Mouse (Mus musculus) gastrocnemius, adult 2 months (tissue): ENCODE measurements at regions not wholly inside any gene's neighbourhood (a gene's known extent, or its start where the extent isn't known, plus 50 kb on each side); places are given as distances from the start of the nearest gene placed in this dataset.
A peak's percentile ranks its signal among the peaks of the same experiment; 100 is the strongest.

Experiments
- DNase-seq: peaks from one replicate; pipeline ENCODE4 v3.0.0; 2022
- H3K27ac ChIP-seq: fragments of 200-600 bp; 2 replicates; pipeline ENCODE4 v1.8.1; 2022; ENCODE audit warnings: mild to moderate bottlenecking
- H3K4me3 ChIP-seq: fragments of 200-600 bp; 2 replicates; pipeline ENCODE4 v1.8.1; 2022; ENCODE audit warnings: mild to moderate bottlenecking, moderate library complexity
- CTCF ChIP-seq: fragments of 200-600 bp; IDR thresholded peaks from 2 replicates; pipeline ENCODE4 v1.8.1; 2022; ENCODE audit warnings: antibody characterized with exemption, mild to moderate bottlenecking, moderate library complexity
- intact Hi-C: fragments of 180-260 bp; cut with DNase I; formaldehyde crosslinking; loops from one replicate; pipeline ENCODE4 v1.15.1; 2025

DNA sequence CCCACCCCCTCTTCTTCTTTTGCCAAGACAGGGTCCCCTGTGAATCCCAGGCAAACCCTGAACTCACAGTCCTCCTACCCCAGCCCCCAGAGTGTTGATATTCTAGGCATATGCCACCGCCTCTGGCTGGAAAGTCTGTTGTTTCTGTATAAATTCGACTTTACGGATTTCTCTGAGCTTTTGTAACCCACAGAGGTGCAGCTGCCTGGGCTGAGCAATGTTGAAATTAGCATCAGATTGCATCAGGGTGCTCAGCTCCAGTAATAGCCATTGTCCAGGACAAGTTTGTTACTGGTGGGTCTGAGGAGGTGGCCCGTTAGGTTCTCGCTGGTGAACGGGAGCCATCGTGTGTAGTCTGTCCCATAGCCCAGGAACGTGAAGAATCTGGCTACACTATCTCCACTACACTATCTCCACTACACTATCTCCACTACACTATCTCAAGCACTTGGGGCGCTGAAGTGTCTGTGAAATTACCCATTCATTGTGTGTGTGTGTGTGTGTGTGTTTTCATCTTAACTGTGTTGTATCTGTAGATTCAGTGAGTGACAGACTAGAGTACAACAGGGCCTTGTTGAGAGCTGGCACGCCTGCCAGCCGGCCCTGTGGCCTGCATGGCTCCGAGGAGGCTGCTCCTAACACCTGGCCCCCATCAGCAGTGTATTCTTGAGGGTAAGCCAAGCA, 92.4 kb upstream of the Hnrnpk start:
- no peak for TF ChIP-seq CTCF
- intact Hi-C loops: no loop called here
- no peak for DNase-seq
- H3K27ac ChIP-seq: no peak overlapping the region; the same call in 1 of the 2 replicates
- H3K4me3 ChIP-seq: no peak overlapping the region

DNA sequence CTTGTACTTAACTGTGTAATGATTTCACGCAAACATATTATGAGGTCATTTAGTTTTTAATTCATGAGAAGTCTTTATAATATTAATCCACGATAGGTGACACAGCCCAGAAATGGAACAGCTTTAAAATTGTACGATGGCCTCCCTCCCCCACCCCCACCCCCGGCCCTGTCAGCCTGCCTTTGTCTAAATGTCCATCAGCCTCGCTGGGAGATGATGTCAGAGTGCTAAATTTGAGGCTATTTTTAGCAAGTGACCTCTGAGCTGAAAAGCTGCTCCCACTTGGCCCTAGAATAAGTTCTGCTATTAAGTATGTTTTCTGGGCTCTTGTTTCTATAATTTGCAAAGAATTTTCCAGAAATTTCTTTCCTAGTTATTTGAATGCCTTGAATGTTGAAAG, 91.6 kb upstream of the Hnrnpk start:
- DNase-seq: no peak
- intact Hi-C loops: no loop called here
- Histone ChIP-seq H3K4me3 (no peak overlapping the region), H3K27ac (no peak overlapping the region; the same call in 1 of the 2 replicates)
- TF ChIP-seq CTCF: no peak

DNA sequence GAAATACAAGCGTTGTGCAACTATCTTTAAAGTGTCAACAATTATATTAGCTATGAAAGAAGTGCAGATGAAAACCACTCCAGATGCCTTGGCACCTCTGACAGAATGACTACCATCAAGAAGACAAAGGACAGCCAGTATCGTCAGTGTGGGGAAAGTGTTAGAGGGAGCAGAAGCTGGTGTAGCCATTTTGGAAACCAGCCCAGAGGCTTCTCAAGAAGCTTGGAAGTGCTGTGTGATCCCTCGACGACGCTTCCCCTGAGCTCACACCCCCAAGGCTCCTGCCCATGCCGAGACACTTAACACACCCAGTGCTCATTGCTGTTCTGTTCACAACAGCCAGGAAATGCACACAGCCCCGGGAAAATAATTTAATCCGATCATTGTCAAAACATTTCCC, 87.7 kb upstream of the Hnrnpk start:
- Histone ChIP-seq H3K4me3 (no peak overlapping the region), H3K27ac (no peak overlapping the region)
- DNase-seq: no peak
- intact Hi-C loops: no loop called here
- no peak for TF ChIP-seq CTCF

DNA sequence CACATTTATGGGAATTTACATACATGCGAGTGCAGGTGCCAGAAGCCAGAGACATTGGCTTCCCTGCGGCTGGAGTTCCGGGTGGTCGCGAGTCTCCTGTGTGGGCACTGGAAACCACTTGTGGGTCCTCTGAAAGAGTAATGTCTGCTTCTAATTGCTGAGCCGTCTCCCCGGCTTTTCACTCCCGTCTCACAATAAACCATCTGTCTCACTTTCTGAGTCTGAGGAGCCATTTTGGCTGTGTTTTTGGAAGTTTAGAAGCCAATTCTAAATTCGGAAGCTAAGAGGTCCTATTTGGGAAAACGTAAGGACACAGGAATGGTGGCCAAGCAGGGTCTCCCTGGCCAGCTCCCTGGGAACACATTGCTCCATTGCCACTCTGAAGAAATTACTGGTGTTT, 81.9 kb upstream of the Hnrnpk start:
- Histone ChIP-seq H3K27ac (no peak overlapping the region), H3K4me3 (no peak overlapping the region)
- intact Hi-C loops: no loop called here
- DNase-seq: no peak
- TF ChIP-seq CTCF: no peak

DNA sequence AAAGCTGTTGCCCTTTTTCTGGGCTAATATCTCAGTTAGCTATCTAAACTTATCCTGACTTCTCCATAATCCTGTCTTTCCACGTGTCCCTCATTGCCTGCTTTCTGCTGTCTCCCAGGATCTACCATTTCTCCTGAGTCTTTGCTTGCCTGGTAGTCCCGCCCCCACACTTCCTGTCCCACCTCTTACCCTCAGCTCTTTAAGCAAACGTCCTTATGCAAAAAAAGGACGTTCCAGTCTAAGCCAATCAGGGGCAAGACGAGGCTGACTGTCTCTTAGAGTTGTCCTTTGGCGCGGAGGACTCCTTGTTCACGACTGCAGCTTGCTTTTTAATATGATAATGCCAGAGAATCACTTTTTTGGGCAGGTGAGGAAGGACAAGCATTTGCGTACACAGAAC, 79.6 kb upstream of the Hnrnpk start:
- no peak for DNase-seq
- TF ChIP-seq CTCF: no peak
- no peak overlapping the region for H3K27ac ChIP-seq
- intact Hi-C loops: no loop called here
- H3K4me3 ChIP-seq: no peak overlapping the region

DNA sequence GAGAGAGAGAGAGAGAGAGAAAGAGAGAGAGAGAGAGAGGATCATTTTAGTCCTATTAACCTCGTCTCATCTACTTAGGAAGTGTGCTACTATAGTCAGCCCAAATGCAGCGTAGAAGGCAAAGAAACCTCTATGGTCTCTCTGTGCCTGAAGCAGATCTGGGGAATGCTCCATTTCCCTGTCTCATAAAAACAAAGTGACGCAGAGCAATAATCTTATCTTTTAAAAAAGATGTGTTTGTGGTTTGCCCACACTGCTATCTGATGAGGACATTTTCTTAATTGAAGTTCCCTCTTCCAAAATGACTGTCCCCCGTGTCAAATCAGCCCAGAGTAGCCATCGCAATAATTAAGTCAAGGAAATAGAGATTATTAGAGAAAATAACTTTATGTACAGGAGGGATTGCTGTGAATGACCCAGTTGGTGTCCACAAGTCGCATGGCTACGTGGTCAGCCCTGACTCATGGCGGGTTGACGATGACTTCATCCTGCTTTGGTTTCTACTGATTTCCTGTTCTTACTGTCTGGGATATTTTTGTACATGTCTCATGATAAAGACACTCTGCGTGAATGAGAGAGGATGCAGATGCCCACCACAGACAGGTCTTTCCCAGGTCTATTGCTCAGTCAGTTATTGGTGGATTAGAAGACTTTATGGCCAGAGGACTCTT, 77.9 kb upstream of the Hnrnpk start:
- no peak for TF ChIP-seq CTCF
- Histone ChIP-seq H3K4me3 (no peak overlapping the region), H3K27ac (no peak overlapping the region)
- intact Hi-C loops: no loop called here
- DNase-seq: no peak

DNA sequence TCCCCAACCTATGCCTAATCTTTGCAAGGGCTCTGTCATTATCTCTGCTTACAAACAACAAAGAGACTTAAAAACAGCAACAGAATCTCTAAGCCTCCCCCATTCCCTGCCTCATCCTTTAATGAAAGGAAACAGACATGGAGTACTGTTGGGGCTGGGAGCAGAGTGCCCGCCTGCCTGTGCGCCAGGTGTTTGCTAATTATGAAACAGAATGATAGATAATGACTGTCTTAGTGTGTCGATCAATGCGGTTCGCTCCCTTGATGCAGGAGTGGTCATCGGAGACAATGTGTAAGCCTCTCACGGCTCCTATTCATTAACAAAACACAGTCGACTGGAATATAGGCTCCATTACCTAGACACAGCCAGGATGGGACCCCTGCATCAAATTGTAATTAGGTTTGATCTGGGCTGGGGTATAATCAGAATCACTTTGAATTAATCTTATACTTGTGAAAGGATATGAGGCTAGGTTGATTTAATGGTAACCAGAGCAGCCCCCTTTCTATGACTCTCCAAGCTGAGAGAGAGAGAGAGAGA, 77.3 kb upstream of the Hnrnpk start:
- Histone ChIP-seq H3K4me3 (no peak overlapping the region), H3K27ac (no peak overlapping the region)
- intact Hi-C loops: no loop called here
- no peak for TF ChIP-seq CTCF
- no peak for DNase-seq

DNA sequence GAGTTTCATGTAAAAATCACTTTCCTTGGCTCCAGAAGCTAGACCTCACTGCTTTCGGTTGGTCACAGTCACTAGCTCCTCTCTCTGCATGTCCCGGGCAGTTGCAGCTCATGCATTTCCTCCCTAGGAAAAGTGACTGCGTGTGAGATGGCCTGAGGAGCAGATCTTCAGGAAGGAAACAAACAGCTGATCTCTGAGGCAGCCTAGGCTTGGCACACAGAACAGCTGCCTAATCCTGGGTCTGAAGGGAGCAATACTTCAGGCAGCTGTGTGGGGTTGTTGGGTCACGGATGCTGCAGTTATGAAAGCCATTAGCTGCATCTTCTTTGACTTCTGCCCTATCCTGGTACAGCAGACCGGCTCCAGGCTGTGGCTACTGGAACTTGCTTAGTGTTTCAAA, 75.3 kb upstream of the Hnrnpk start:
- intact Hi-C loops: no loop called here
- no peak for TF ChIP-seq CTCF
- peak; percentile 21 for DNase-seq
- Histone ChIP-seq H3K27ac (no peak overlapping the region), H3K4me3 (no peak overlapping the region)

DNA sequence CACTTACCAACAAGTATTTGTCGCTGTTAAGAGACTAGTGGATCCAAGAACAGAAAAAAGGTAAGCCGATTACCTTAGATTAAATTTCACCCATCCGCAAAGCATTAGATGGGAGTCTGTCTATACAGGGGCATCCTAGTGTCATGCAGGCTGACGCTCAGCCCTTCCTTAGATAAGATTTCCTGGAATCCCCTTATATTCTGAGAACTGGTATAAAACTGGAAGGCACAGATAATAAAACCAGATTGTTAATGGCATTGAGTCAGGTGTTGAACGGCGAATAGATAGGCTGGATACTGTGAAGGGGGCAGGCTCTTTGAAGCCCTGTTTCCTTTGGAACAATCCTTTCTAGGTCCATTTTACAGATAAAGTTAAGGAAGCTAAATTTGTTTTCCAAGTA, 74.1 kb upstream of the Hnrnpk start:
- intact Hi-C loops: no loop called here
- no peak for TF ChIP-seq CTCF
- H3K27ac ChIP-seq: no peak overlapping the region
- DNase-seq: no peak
- H3K4me3 ChIP-seq: no peak overlapping the region

DNA sequence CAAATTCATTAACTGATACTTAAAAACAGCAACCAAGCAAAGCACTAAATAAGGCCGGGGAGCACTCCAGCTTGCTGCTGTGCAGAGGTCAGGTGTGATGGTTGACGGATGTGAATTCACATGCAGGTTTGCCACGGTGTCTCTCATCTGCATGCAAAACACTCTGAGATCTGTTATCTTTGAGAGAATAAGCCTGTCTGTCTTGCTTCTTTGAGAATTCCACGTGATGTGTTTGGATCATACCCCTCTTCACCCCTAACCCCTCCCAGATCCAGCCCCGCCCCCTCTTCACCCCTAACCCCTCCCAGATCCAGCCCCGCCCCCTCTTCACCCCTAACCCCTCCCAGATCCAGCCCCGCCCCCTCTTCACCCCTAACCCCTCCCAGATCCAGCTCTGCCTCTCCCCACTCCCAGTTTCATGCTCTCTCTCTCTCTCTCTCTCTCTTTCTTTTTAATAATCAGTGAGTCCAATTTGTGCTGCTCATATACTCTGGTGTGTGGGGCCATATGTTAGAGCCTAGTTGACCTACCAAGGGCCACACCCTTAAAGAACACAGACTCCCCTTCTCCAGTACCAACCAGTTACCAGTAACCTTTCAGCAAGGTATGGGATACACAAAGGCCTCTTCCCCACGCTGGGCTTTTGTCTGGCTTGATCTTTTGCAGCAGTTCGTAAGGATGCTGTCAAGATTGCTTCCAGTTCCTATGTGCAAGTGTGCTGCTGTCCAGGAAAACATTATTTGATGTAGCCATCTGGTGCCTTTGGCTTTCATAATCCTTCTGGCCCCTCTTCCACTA, 73.1 kb upstream of the Hnrnpk start:
- no peak for DNase-seq
- intact Hi-C loops: no loop called here
- no peak overlapping the region for H3K27ac ChIP-seq
- no peak for TF ChIP-seq CTCF
- H3K4me3 ChIP-seq: no peak overlapping the region

DNA sequence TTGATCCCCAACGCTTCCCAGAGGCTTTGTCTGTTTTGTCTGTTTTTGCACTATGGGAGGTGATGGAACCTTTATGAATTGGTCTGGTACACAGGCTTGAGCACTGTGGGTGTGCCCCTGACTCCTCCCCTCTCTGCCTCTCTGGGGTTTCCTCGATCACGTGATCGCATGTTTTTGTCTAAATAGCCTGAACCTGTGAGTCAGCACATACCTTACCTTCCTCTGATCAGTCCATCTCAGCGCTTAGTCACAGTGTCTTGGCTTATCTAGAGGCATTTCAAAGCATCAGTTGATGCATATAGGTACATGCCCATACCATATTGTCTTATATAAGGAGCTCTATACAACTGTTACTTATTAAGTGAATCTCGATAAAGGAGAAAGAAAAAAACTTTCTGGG, 72.4 kb upstream of the Hnrnpk start:
- DNase-seq: no peak
- no peak for TF ChIP-seq CTCF
- intact Hi-C loops: no loop called here
- no peak overlapping the region for H3K4me3 ChIP-seq
- no peak overlapping the region for H3K27ac ChIP-seq

DNA sequence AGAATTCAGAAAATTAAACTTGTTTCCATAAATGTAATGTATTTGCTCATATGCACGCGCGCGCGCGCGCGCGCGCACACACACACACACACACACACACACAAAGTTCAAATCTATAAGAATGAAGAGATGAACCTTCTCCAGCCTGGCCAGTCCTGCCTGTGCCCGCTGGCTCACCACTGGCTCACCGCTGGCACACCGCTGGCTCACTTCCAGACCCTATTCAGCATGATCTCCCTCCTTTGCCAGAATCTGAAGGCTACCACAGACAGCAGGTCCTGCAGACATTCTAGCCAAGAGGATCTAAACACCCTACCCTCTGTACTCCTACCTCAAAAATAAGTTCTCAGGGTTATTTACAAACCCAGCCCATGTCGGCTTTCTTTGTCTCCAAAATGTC, 69.3 kb upstream of the Hnrnpk start:
- DNase-seq: peak; percentile 45
- H3K4me3 ChIP-seq: no peak overlapping the region
- intact Hi-C loops: no loop called here
- H3K27ac ChIP-seq: no peak overlapping the region
- TF ChIP-seq CTCF: no peak

DNA sequence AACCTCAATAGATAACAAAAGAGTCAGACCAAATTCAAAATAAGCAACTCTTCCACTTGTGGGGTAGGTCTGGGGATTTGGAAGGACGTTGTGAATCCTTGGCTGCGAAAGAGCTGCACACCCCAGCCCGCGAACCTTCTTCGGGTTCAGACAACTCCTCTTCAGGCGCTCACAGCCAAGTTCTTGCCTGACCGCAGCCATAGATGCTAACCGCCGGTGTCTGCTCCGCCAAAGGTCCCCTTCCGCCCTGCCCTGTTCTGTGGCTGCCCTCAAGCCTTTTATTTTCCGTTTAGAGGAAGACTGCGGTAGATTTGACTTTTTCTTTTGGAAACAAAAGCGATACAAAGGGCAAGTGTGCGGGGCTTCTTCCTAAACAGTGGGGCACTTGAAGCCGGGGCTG, 68.6 kb upstream of the Hnrnpk start:
- H3K4me3 ChIP-seq: peak overlapping the region; percentile 57
- H3K27ac ChIP-seq: no peak overlapping the region
- DNase-seq: no peak
- no peak for TF ChIP-seq CTCF
- intact Hi-C loops: no loop called here
